Mouse (Mus musculus): ENCODE results near the gene Swsap1.

Swsap1 gene

GRCm38 (mm10) chr9:21962416-21963059 is 7.0 kb downstream of the Swsap1 start:
- DNase-seq (ENCODE audit: low spot score in 2 of 2), result peak; percentile 77 to 84

GRCm38 (mm10) chr9:21963417-21963816 is 7.9 kb downstream of the Swsap1 start, which contains the start of gene Epor:
TSS of gene Epor (minus strand) at chr9:21963506.
- no peak for DNase-seq (ENCODE audit: low spot score in 2 of 2)

- no peak for DNase-seq (ENCODE audit: low spot score in 2 of 2)
These were observed 13.3 kb downstream of the Swsap1 start for GRCm38 (mm10) chr9:21968883-21969282.

- no peak for DNase-seq (ENCODE audit: low spot score in 2 of 2)
These were observed 13.7 kb downstream of the Swsap1 start for GRCm38 (mm10) chr9:21969304-21969703.

- no peak for DNase-seq (ENCODE audit: low spot score in 2 of 2)
These were observed 21.1 kb downstream of the Swsap1 start for GRCm38 (mm10) chr9:21976626-21977175.

GRCm38 (mm10) chr9:21977331-21977730 is 21.8 kb downstream of the Swsap1 start:
- no peak for DNase-seq (ENCODE audit: low spot score in 2 of 2)

- no peak for DNase-seq (ENCODE audit: low spot score in 2 of 2)
These were observed 22.4 kb downstream of the Swsap1 start for GRCm38 (mm10) chr9:21977972-21978371.

GRCm38 (mm10) chr9:21978398-21979128 is 23.0 kb downstream of the Swsap1 start:
- no peak for DNase-seq (ENCODE audit: low spot score in 2 of 2)

- no peak for DNase-seq (ENCODE audit: low spot score in 2 of 2)
These were observed 28.4 kb downstream of the Swsap1 start for GRCm38 (mm10) chr9:21983911-21984310.

- DNase-seq (ENCODE audit: low spot score in 2 of 2), result no peak
These were observed 32.2 kb downstream of the Swsap1 start for GRCm38 (mm10) chr9:21987592-21988342.

GRCm38 (mm10) chr9:21988421-21989101 is 33.0 kb downstream of the Swsap1 start:
- DNase-seq (ENCODE audit: low spot score in 2 of 2), result no peak

- DNase-seq (ENCODE audit: low spot score in 2 of 2), result peak in 1 of 2 experiments; percentile 13
These were observed 33.9 kb downstream of the Swsap1 start, which contains the start of gene Rgl3 for GRCm38 (mm10) chr9:21989230-21990110. TSS of gene Rgl3 (minus strand) at chr9:21989446.

GRCm38 (mm10) chr9:21992227-21992626 is 36.7 kb downstream of the Swsap1 start:
- DNase-seq (ENCODE audit: low spot score in 2 of 2), result no peak

GRCm38 (mm10) chr9:21996178-21996867 is 40.8 kb downstream of the Swsap1 start:
- no peak for DNase-seq (ENCODE audit: low spot score in 2 of 2)

- DNase-seq (ENCODE audit: low spot score in 2 of 2), result no peak
These were observed 44.7 kb downstream of the Swsap1 start for GRCm38 (mm10) chr9:22000296-22000695.

GRCm38 (mm10) chr9:22001633-22002032 is 46.1 kb downstream of the Swsap1 start:
- no peak for DNase-seq (ENCODE audit: low spot score in 2 of 2)

GRCm38 (mm10) chr9:22002194-22003162 is 46.9 kb downstream of the Swsap1 start, which contains the start of the genes Ccdc151 and Prkcsh:
TSS of gene Ccdc151 (minus strand) at chr9:22002634.
TSS of gene Prkcsh (plus strand) at chr9:22002806.
- DNase-seq (ENCODE audit: low spot score in 2 of 2), result peak; percentile 99 to 100

- DNase-seq (ENCODE audit: low spot score in 2 of 2), result no peak
These were observed 47.6 kb downstream of the Swsap1 start for GRCm38 (mm10) chr9:22003163-22003554.

- no peak for DNase-seq (ENCODE audit: low spot score in 2 of 2)
These were observed 49.0 kb downstream of the Swsap1 start for GRCm38 (mm10) chr9:22004546-22004945.
